24 mouse cellular contexts compared by ENCODE assay signal in the genomic region with DNA sequence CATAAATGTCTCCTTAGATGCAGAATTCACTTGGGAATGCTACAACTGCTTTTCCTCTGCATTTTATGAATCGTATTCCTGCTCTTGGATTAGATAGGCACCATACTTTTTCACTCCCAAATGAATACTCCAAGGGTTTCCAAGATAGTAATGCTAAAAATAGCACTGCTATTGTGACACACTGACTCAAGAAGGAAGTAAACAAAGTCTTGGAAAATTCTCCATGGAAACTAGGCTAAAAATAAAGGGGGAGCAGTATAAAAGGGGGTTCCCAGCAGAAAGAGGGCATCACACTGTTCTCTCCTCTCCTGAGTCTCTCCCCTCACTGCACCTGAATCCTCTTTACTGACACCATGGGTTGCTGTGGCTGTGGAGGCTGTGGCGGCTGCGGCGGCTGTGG. TPM values are rescaled to one million over a fixed set of nuclear protein-coding genes. Genes with fewer than 3 reads are reported as not detected.
DNase-seq lines count a peak whose midpoint lies in the region; ATAC-seq and TF ChIP-seq lines count a peak whose summit lies in the region.
"Had no signal": no experiment of that assay in that cellular context is flagged by ENCODE, and none has a peak within 500 bp of the region (broad histone marks: within the 10 kb centered on the region; RNA-seq: fewer than 3 reads in every experiment).

A gene (plus strand): TSS at position 288 of the 400 bp plus-strand sequence.

- H3K4me2 ChIP-seq in forebrain, postnatal 0 days (ENCODE audit: low read depth), result no peak within 1 kb of the TSS
- H3K4me2 ChIP-seq in forebrain, embryonic 11.5 days (ENCODE audit: low read depth, low read length, severe bottlenecking), result no peak within 1 kb of the TSS
- H3K4me2 ChIP-seq in heart, postnatal 0 days (ENCODE audit: low read depth, low read length), result no peak within 1 kb of the TSS
- H3K4me2 ChIP-seq: embryonic facial prominence, embryonic 13.5 days; forebrain, embryonic 13.5 days; heart, embryonic 11.5 days; heart, embryonic 15.5 days; hindbrain, embryonic 15.5 days had no signal

- ATAC-seq in forebrain, postnatal 0 days, result peak; percentile 78
- no peak for ATAC-seq in forebrain, embryonic 11.5 days (replicated peaks; ENCODE audit: low FRiP score)
- peak; percentile 67 for ATAC-seq in heart, postnatal 0 days (ENCODE audit: insufficient read depth, low read depth)
- ATAC-seq: forebrain, embryonic 13.5 days; intestine, postnatal 0 days had no signal

- no peaks in the 10 kb centered on the region for H3K27me3 ChIP-seq in forebrain, postnatal 0 days (ENCODE audit: insufficient read depth, low read length)
- no peaks in the 10 kb centered on the region for H3K27me3 ChIP-seq in forebrain, embryonic 11.5 days (ENCODE audit: control insufficient read depth, insufficient read depth, low read length)
- no peaks in the 10 kb centered on the region for H3K27me3 ChIP-seq in heart, postnatal 0 days (ENCODE audit: control insufficient read depth, insufficient read depth, low read length)
- no peaks in the 10 kb centered on the region for H3K27me3 ChIP-seq in E14TG2a.4 (ENCODE audit: insufficient read depth, low read length)
- H3K27me3 ChIP-seq: embryonic facial prominence, embryonic 13.5 days; forebrain, embryonic 13.5 days; heart, embryonic 15.5 days; hindbrain, embryonic 15.5 days had no signal

- H3K36me3 ChIP-seq in forebrain, postnatal 0 days (ENCODE audit: insufficient read depth), result no peaks in the 10 kb centered on the region
- H3K36me3 ChIP-seq in forebrain, embryonic 11.5 days (ENCODE audit: control insufficient read depth, insufficient read depth, low read length), result no peaks in the 10 kb centered on the region
- H3K36me3 ChIP-seq in heart, postnatal 0 days (replicated peaks; ENCODE audit: control insufficient read depth, insufficient read depth, low read length), result no peaks in the 10 kb centered on the region
- H3K36me3 ChIP-seq in E14TG2a.4 (ENCODE audit: insufficient read depth, low read length), result no peaks in the 10 kb centered on the region
- H3K36me3 ChIP-seq: embryonic facial prominence, embryonic 13.5 days; heart, embryonic 15.5 days; hindbrain, embryonic 10.5 days; hindbrain, embryonic 15.5 days had no signal

- no peak for TF ChIP-seq EP300 in heart, postnatal 0 days (IDR thresholded peaks at IDR 0.05; ENCODE audit: low read depth)

- H3K9me3 ChIP-seq in forebrain, postnatal 0 days (ENCODE audit: low read length), result no peaks in the 10 kb centered on the region
- H3K9me3 ChIP-seq in forebrain, embryonic 11.5 days (ENCODE audit: control insufficient read depth, low read length), result no peaks in the 10 kb centered on the region
- H3K9me3 ChIP-seq in heart, postnatal 0 days (replicated peaks; ENCODE audit: control insufficient read depth, low read length), result no peaks in the 10 kb centered on the region
- no peaks in the 10 kb centered on the region for H3K9me3 ChIP-seq in E14TG2a.4 (ENCODE audit: low read length)
- H3K9me3 ChIP-seq: embryonic facial prominence, embryonic 13.5 days; forebrain, embryonic 13.5 days; heart, embryonic 15.5 days; hindbrain, embryonic 10.5 days; hindbrain, embryonic 15.5 days had no signal

- no peak within 1 kb of the TSS for H3K27ac ChIP-seq in forebrain, postnatal 0 days (ENCODE audit: low read depth, low read length)
- H3K27ac ChIP-seq in forebrain, embryonic 11.5 days (ENCODE audit: low read depth, low read length), result no peak within 1 kb of the TSS
- no peak within 1 kb of the TSS for H3K27ac ChIP-seq in heart, postnatal 0 days (ENCODE audit: low read depth)
- H3K27ac ChIP-seq: embryonic facial prominence, embryonic 13.5 days; forebrain, embryonic 13.5 days; gastrocnemius, adult 2 months; heart, embryonic 15.5 days; hindbrain, embryonic 10.5 days; hindbrain, embryonic 15.5 days had no signal

- intact Hi-C loops in heart, postnatal 36 days (cut with DNase I), result no loop called here

- H3K4me3 ChIP-seq in forebrain, postnatal 0 days (ENCODE audit: low read depth, low read length), result no peak within 1 kb of the TSS
- H3K4me3 ChIP-seq in forebrain, embryonic 11.5 days (ENCODE audit: low read depth, low read length), result no peak within 1 kb of the TSS
- H3K4me3 ChIP-seq in heart, postnatal 0 days (ENCODE audit: low read depth, low read length), result no peak within 1 kb of the TSS
- H3K4me3 ChIP-seq in E14TG2a.4 (replicated peaks; ENCODE audit: low read length), result peak within 1 kb of the TSS; percentile 32; the same call in 1 of the 2 replicates
- H3K4me3 ChIP-seq: embryonic facial prominence, embryonic 13.5 days; forebrain, embryonic 13.5 days; gastrocnemius, adult 2 months; heart, embryonic 15.5 days; hindbrain, embryonic 10.5 days; hindbrain, embryonic 15.5 days had no signal

- H3K4me1 ChIP-seq in forebrain, postnatal 0 days (ENCODE audit: insufficient read depth), result peaks cover 4% of the 10 kb centered on the region; the same call in 1 of the 2 replicates
- no peaks in the 10 kb centered on the region for H3K4me1 ChIP-seq in forebrain, embryonic 11.5 days (replicated peaks; ENCODE audit: control insufficient read depth, insufficient read depth, low read length)
- peaks cover 15% of the 10 kb centered on the region for H3K4me1 ChIP-seq in heart, postnatal 0 days (ENCODE audit: control insufficient read depth, insufficient read depth)
- H3K4me1 ChIP-seq in E14TG2a.4 (replicated peaks; ENCODE audit: low read depth, low read length), result no peaks in the 10 kb centered on the region
- H3K4me1 ChIP-seq: embryonic facial prominence, embryonic 13.5 days; forebrain, embryonic 13.5 days; hindbrain, embryonic 10.5 days; hindbrain, embryonic 15.5 days had no signal

- no peak within 1 kb of the TSS for H3K9ac ChIP-seq in forebrain, postnatal 0 days
- no peak within 1 kb of the TSS for H3K9ac ChIP-seq in forebrain, embryonic 11.5 days (ENCODE audit: low read length)
- H3K9ac ChIP-seq in heart, postnatal 0 days (replicated peaks; ENCODE audit: low read depth, low read length), result no peak within 1 kb of the TSS
- H3K9ac ChIP-seq: embryonic facial prominence, embryonic 13.5 days; forebrain, embryonic 13.5 days; heart, embryonic 15.5 days; hindbrain, embryonic 15.5 days had no signal

- 78% methylated on average over 4 of the region's 4 CpGs for WGBS in forebrain, postnatal 0 days
- WGBS in forebrain, embryonic 11.5 days, result 92% methylated on average over 4 of the region's 4 CpGs
- 76% methylated on average over 4 of the region's 4 CpGs for WGBS in heart, postnatal 0 days

- no peak for TF ChIP-seq CTCF in forebrain, postnatal 0 days (IDR thresholded peaks at IDR 0.05; ENCODE audit: low read depth)
- no peak for TF ChIP-seq CTCF in heart, postnatal 0 days (IDR thresholded peaks at IDR 0.05; ENCODE audit: low read depth)
- no peak for TF ChIP-seq CTCF in E14TG2a.4 (conservative IDR thresholded peaks at IDR 0.05; ENCODE audit: low read length)

- no peak for DNase-seq in forebrain, postnatal 0 days
- no peak for DNase-seq in forebrain, embryonic 11.5 days (ENCODE audit: low spot score)
- DNase-seq in heart, postnatal 0 days (ENCODE audit: low spot score), result peak; percentile 29
- no peak for DNase-seq in heart, postnatal 36 days
- peak; percentile 37 for DNase-seq in adipocyte (ENCODE audit: low spot score)
- DNase-seq in layer of hippocampus, adult 8-10 months (ENCODE audit: low spot score in 2 of 2), result no peak
- DNase-seq: adrenal gland, postnatal 14 days; B cell, adult 2 months; cerebellum, adult 18-20 months; cerebellum, adult 9-11 months; cerebellum, postnatal 36 days; gastrocnemius, adult 2 months; gastrocnemius, postnatal 25 days had no signal

RNA-seq across cellular contexts. Expression of the gene that starts here (rescaled TPM):
- total RNA-seq in forebrain, postnatal 0 days (2014; rRNA removed), result not detected in 2 replicates
- polyA plus RNA-seq in forebrain, postnatal 0 days (2015; fragmentation: Nextera tagmentation; extraction: Ambion mirVana), result not detected in 2 replicates
- polyA plus RNA-seq in forebrain, embryonic 11.5 days (2014; fragmentation: Nextera tagmentation; extraction: Ambion mirVana), result not detected in 2 replicates
- total RNA-seq in heart, postnatal 0 days (2014; rRNA removed; ENCODE audit: low replicate concordance), result not detected in 2 replicates
- polyA plus RNA-seq in heart, postnatal 0 days (2015; fragmentation: Nextera tagmentation; extraction: Ambion mirVana), result not detected in 2 replicates
- not detected for total RNA-seq in heart, postnatal 36 days (2021)
- total RNA-seq in layer of hippocampus, adult 8-10 months (2022), result under 1 TPM in 1 of 4 experiments, not detected in 3; 0.33 TPM
- total RNA-seq: adrenal gland, adult 18-20 months; adrenal gland, postnatal 14 days; ES-E14; gastrocnemius, adult 2 months; gastrocnemius, postnatal 25 days; granulocyte monocyte progenitor cell, adult 5-6 weeks had no signal
- polyA plus RNA-seq: embryonic facial prominence, embryonic 13.5 days; forebrain, embryonic 13.5 days; heart, embryonic 15.5 days; hindbrain, embryonic 10.5 days; hindbrain, embryonic 15.5 days had no signal

Comparison
In these comparisons a context has a peak if more than half of its experiments do, and no peak if none do; other contexts are left out.
1. Peak in ATAC-seq in forebrain, postnatal 0 days; RNA of the gene not detected or under 1 TPM.
2. Peak in DNase-seq and ATAC-seq in heart, postnatal 0 days; RNA of the gene not detected or under 1 TPM.